Mouse (Mus musculus): ENCODE data around the gene Amdhd1. TPM values are rescaled to one million over a fixed set of nuclear protein-coding genes. Genes with fewer than 3 reads are reported as not detected.
"Not testable (repeated sequence)": the region's sequence is repeated elsewhere in the genome, so short reads cannot be mapped to it uniquely, and the experiment has no call there.

The Amdhd1 gene
- polyA plus RNA-seq, 1 experiment from 2014 or later: not detected

- no peak for ATAC-seq
- TF ChIP-seq CTCF (IDR thresholded peaks at IDR 0.05; ENCODE audit: low read depth): 0 out of 2 replicates have a peak, but pooled peaks have one; percentile 7
- Histone ChIP-seq H3K4me3 (ENCODE audit: low read depth, low read length) (no peak overlapping the region), H3K4me1 (replicated peaks; ENCODE audit: control insufficient read depth, insufficient read depth, low read length) (no peaks in the 10 kb centered on the region), H3K9ac (ENCODE audit: low read depth, low read length) (no peak overlapping the region), H3K27me3 (replicated peaks; ENCODE audit: control insufficient read depth, insufficient read depth, low read length) (no peaks in the 10 kb centered on the region), H3K4me2 (replicated peaks; ENCODE audit: low read depth) (no peak overlapping the region), H3K9me3 (ENCODE audit: control insufficient read depth) (no peaks in the 10 kb centered on the region), H3K36me3 (ENCODE audit: control insufficient read depth, insufficient read depth) (no peaks in the 10 kb centered on the region), H3K27ac (ENCODE audit: low read depth, low read length) (no peak overlapping the region)
- 55% methylated on average over 2 of the region's 2 CpGs for WGBS
Observed at GRCm38 (mm10) chr10:93572209-93572608, 32.4 kb upstream of the Amdhd1 start.

DNA sequence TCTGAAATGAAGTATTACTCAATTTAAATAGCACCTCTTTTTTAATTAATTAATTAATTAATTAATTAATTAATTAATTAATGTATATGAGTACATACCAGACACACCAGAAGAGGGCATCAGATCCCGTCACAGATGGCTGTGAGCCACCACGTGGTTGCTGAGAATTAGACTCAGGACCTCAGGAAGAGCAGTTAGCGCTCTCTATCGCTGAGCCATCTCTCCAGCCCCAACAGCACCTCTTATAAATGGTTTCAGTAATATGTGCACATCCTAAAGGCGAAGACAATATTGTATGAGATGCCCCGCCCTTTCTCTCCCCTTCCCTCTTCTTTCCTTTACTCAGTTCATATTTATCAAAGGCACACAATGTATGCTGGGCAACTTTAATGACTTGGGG, 28.8 kb upstream of the Amdhd1 start:
- H3K27me3 ChIP-seq (replicated peaks; ENCODE audit: control insufficient read depth, insufficient read depth, low read length): no peaks in the 10 kb centered on the region

DNA sequence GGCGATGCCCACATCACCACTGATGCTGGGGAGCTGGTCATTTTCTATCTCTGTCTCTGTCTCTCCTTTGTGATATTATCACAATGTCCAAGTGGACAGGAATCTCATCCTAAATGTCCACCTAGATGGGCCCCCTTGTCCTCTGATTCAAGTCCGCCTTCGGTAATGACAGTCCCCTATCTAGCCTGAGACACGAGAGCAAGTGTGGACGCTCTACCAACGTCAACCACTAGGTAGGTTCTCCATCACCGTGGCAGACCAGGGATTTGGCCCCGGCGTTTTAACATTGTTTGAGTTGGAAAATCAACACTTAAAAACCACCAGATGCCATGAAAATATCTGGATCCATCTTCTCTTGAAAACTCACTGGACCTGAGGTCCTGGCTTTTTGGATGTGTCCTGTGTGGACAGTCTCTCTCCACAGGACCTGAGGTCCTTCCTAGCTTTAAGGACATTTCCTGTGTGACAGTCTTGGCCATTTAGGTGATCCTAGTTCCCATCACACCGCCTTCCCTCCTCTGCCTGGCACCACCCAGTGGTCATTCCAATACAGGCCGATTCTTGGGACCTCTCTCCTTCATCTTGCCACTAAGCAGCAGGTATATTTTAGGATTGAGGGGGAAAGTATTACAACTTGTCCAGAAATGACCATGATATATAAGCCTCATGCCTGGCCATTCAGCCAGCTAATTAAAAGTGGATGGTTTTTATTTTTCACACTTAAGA, 28.2 kb upstream of the Amdhd1 start:
- no peak for ATAC-seq

More for the DNA sequence above, 28.8 kb upstream of the Amdhd1 start:
- H3K27ac ChIP-seq (ENCODE audit: low read depth, low read length): no peak overlapping the region
- no peak overlapping the region for H3K9ac ChIP-seq (ENCODE audit: low read depth, low read length)
- H3K9me3 ChIP-seq (ENCODE audit: control insufficient read depth): no peaks in the 10 kb centered on the region
- H3K36me3 ChIP-seq (ENCODE audit: control insufficient read depth, insufficient read depth): no peaks in the 10 kb centered on the region
- no peaks in the 10 kb centered on the region for H3K4me1 ChIP-seq (replicated peaks; ENCODE audit: control insufficient read depth, insufficient read depth, low read length)
- WGBS: 83% methylated on average over 6 of the region's 6 CpGs
- H3K4me3 ChIP-seq (ENCODE audit: low read depth, low read length): no peak overlapping the region
- ATAC-seq: no peak
- no peak for TF ChIP-seq CTCF (IDR thresholded peaks at IDR 0.05; ENCODE audit: low read depth)
- H3K4me2 ChIP-seq (replicated peaks; ENCODE audit: low read depth): no peak overlapping the region

DNA sequence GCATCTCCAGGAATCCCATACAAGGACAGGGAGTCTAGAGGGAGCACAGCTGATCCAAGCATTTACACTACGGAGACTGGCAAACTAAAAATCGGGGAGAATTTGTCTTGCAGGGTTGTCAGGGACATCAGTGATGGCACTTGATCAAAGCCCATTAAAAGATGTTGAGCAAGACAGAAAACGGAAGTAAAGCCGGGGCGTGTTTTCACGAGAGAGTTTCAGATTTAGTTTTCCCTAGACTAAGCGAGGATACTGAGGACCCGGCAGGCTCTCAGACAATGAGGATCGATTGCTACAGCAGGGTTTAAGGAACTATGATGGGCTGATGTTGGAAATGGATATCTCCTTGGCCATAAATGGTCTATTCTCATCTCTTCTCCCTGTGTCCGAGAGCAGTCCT, 27.2 kb upstream of the Amdhd1 start:
- no peaks in the 10 kb centered on the region for H3K27me3 ChIP-seq (replicated peaks; ENCODE audit: control insufficient read depth, insufficient read depth, low read length)
- no peak for ATAC-seq
- no peaks in the 10 kb centered on the region for H3K36me3 ChIP-seq (ENCODE audit: control insufficient read depth, insufficient read depth)
- H3K9ac ChIP-seq (ENCODE audit: low read depth, low read length): no peak overlapping the region
- no peaks in the 10 kb centered on the region for H3K4me1 ChIP-seq (replicated peaks; ENCODE audit: control insufficient read depth, insufficient read depth, low read length)
- H3K9me3 ChIP-seq (ENCODE audit: control insufficient read depth): no peaks in the 10 kb centered on the region
- 79% methylated on average over 10 of the region's 10 CpGs for WGBS
- H3K27ac ChIP-seq (ENCODE audit: low read depth, low read length): no peak overlapping the region
- TF ChIP-seq CTCF (IDR thresholded peaks at IDR 0.05; ENCODE audit: low read depth): no peak
- H3K4me3 ChIP-seq (ENCODE audit: low read depth, low read length): no peak overlapping the region
- no peak overlapping the region for H3K4me2 ChIP-seq (replicated peaks; ENCODE audit: low read depth)

More for the DNA sequence above, 28.2 kb upstream of the Amdhd1 start:
- Histone ChIP-seq H3K27ac (ENCODE audit: low read depth, low read length) (no peak overlapping the region), H3K4me2 (replicated peaks; ENCODE audit: low read depth) (no peak overlapping the region), H3K4me3 (ENCODE audit: low read depth, low read length) (no peak overlapping the region), H3K27me3 (replicated peaks; ENCODE audit: control insufficient read depth, insufficient read depth, low read length) (no peaks in the 10 kb centered on the region), H3K4me1 (replicated peaks; ENCODE audit: control insufficient read depth, insufficient read depth, low read length) (no peaks in the 10 kb centered on the region), H3K36me3 (ENCODE audit: control insufficient read depth, insufficient read depth) (no peaks in the 10 kb centered on the region), H3K9me3 (ENCODE audit: control insufficient read depth) (no peaks in the 10 kb centered on the region), H3K9ac (ENCODE audit: low read depth, low read length) (no peak overlapping the region)
- WGBS: 84% methylated on average over 11 of the region's 11 CpGs
- TF ChIP-seq CTCF (IDR thresholded peaks at IDR 0.05; ENCODE audit: low read depth): peak; percentile 28

GRCm38 (mm10) chr10:93564518-93565090, 24.8 kb upstream of the Amdhd1 start:
- Histone ChIP-seq H3K9me3 (ENCODE audit: control insufficient read depth) (no peaks in the 10 kb centered on the region), H3K36me3 (ENCODE audit: control insufficient read depth, insufficient read depth) (no peaks in the 10 kb centered on the region), H3K4me1 (replicated peaks; ENCODE audit: control insufficient read depth, insufficient read depth, low read length) (no peaks in the 10 kb centered on the region), H3K4me3 (ENCODE audit: low read depth, low read length) (no peak overlapping the region), H3K27ac (ENCODE audit: low read depth, low read length) (no peak overlapping the region), H3K27me3 (replicated peaks; ENCODE audit: control insufficient read depth, insufficient read depth, low read length) (no peaks in the 10 kb centered on the region), H3K4me2 (replicated peaks; ENCODE audit: low read depth) (no peak overlapping the region), H3K9ac (ENCODE audit: low read depth, low read length) (no peak overlapping the region)
- no peak for TF ChIP-seq CTCF (IDR thresholded peaks at IDR 0.05; ENCODE audit: low read depth)
- no peak for ATAC-seq
- WGBS: 77% methylated on average over 14 of the region's 14 CpGs

- no peak overlapping the region for H3K4me2 ChIP-seq (replicated peaks; ENCODE audit: low read depth)
- TF ChIP-seq CTCF (IDR thresholded peaks at IDR 0.05; ENCODE audit: low read depth): no peak
- H3K4me3 ChIP-seq (ENCODE audit: low read depth, low read length): no peak overlapping the region
- H3K36me3 ChIP-seq (ENCODE audit: control insufficient read depth, insufficient read depth): no peaks in the 10 kb centered on the region
- no peak for ATAC-seq
- no peaks in the 10 kb centered on the region for H3K4me1 ChIP-seq (replicated peaks; ENCODE audit: control insufficient read depth, insufficient read depth, low read length)
- no peaks in the 10 kb centered on the region for H3K27me3 ChIP-seq (replicated peaks; ENCODE audit: control insufficient read depth, insufficient read depth, low read length)
- no peak overlapping the region for H3K27ac ChIP-seq (ENCODE audit: low read depth, low read length)
- H3K9me3 ChIP-seq (ENCODE audit: control insufficient read depth): no peaks in the 10 kb centered on the region
- H3K9ac ChIP-seq (ENCODE audit: low read depth, low read length): no peak overlapping the region
- WGBS: 56% methylated on average over 9 of the region's 9 CpGs
Observed at GRCm38 (mm10) chr10:93559786-93560185, 20.0 kb upstream of the Amdhd1 start.

- H3K4me1 ChIP-seq (replicated peaks; ENCODE audit: control insufficient read depth, insufficient read depth, low read length); ATAC-seq; H3K4me2 ChIP-seq (replicated peaks; ENCODE audit: low read depth); H3K4me3 ChIP-seq (ENCODE audit: low read depth, low read length); H3K9me3 ChIP-seq (ENCODE audit: control insufficient read depth); H3K36me3 ChIP-seq (ENCODE audit: control insufficient read depth, insufficient read depth); H3K27me3 ChIP-seq (replicated peaks; ENCODE audit: control insufficient read depth, insufficient read depth, low read length); H3K9ac ChIP-seq (ENCODE audit: low read depth, low read length); H3K27ac ChIP-seq (ENCODE audit: low read depth, low read length): not testable (repeated sequence)
- 70% methylated on average over 2 of the region's 2 CpGs for WGBS
Observed at GRCm38 (mm10) chr10:93557971-93558370, 18.1 kb upstream of the Amdhd1 start.
